Mouse (Mus musculus) megakaryocyte, adult 5-6 weeks (primary cell): ENCODE data around the gene Gpat2. TPM values are rescaled to one million over a fixed set of nuclear protein-coding genes. Genes with fewer than 3 reads are reported as not detected.

ENCODE experiments used
- total RNA-seq, 2 experiments: library from RNA; stranded (forward) in 1 of 2; stranded (reverse) in 1 of 2; fragments of 153-499, 151-499 nt in 1 of 2; fragments of 221-1000, 200-1000 nt in 1 of 2; gene quantifications; 2 replicates each; pipeline versions ENCODE4 v1.2.3 to v1.2.4; 2015 to 2017

The Gpat2 gene
- total RNA-seq, 2 experiments from 2014 or later: not detected

Other genes with a start within 250 kb of the Gpat2 start
- 0.83 and 1.0 TPM in 2 replicates for gene 1810024B03Rik, start 216.9 kb upstream of the Gpat2 start, total RNA-seq (2015)
- gene 1810024B03Rik, start 216.9 kb upstream of the Gpat2 start, total RNA-seq (2017): 0.81 and 1.2 TPM in 2 replicates
- 51.3 and 54.3 TPM in 2 replicates for gene Snrnp200, start 216.8 kb upstream of the Gpat2 start, total RNA-seq (2015)
- gene Snrnp200, start 216.8 kb upstream of the Gpat2 start, total RNA-seq (2017): 124 and 133 TPM in 2 replicates
- gene Ciao1, start 177.4 kb upstream of the Gpat2 start, total RNA-seq (2015): 24.4 and 38.1 TPM in 2 replicates
- 18.8 and 25.6 TPM in 2 replicates for gene Ciao1, start 177.4 kb upstream of the Gpat2 start, total RNA-seq (2017)
- gene Tmem127, start 177.3 kb upstream of the Gpat2 start, total RNA-seq (2015): 23.9 and 24.6 TPM in 2 replicates
- 49.8 and 70.7 TPM in 2 replicates for gene Tmem127, start 177.3 kb upstream of the Gpat2 start, total RNA-seq (2017)
- gene Stard7, start 155.0 kb upstream of the Gpat2 start, total RNA-seq (2015): 38.5 and 42.0 TPM in 2 replicates
- gene Stard7, start 155.0 kb upstream of the Gpat2 start, total RNA-seq (2017): 65.1 and 87.4 TPM in 2 replicates
- 8.6 and 10.9 TPM in 2 replicates for gene Dusp2, start 89.0 kb upstream of the Gpat2 start, total RNA-seq (2015)
- gene Dusp2, start 89.0 kb upstream of the Gpat2 start, total RNA-seq (2017): 10.1 and 10.9 TPM in 2 replicates
- 0.18 TPM in 1 of 2 replicates, not detected in the other for gene Astl, start 86.6 kb upstream of the Gpat2 start, total RNA-seq (2015)
- gene Astl, start 86.6 kb upstream of the Gpat2 start, total RNA-seq (2017): 0.07 TPM in 1 of 2 replicates, not detected in the other
- not detected in 2 replicates for gene Adra2b, start 62.0 kb upstream of the Gpat2 start, total RNA-seq (2015)
- gene Adra2b, start 62.0 kb upstream of the Gpat2 start, total RNA-seq (2017): not detected in 2 replicates
- 9.9 and 16.8 TPM in 2 replicates for gene Fahd2a, start 19.4 kb downstream of the Gpat2 start, total RNA-seq (2015)
- gene Fahd2a, start 19.4 kb downstream of the Gpat2 start, total RNA-seq (2017): 6.4 and 9.7 TPM in 2 replicates
- gene Kcnip3, start 96.9 kb downstream of the Gpat2 start, total RNA-seq (2015): 3.5 and 3.6 TPM in 2 replicates
- gene Kcnip3, start 96.9 kb downstream of the Gpat2 start, total RNA-seq (2017): 0.62 and 2.2 TPM in 2 replicates
- gene Prom2, start 116.3 kb downstream of the Gpat2 start, total RNA-seq (2015): not detected in 2 replicates
- 0.12 TPM in 1 of 2 replicates, not detected in the other for gene Prom2, start 116.3 kb downstream of the Gpat2 start, total RNA-seq (2017)
- gene Zfp661, start 161.9 kb downstream of the Gpat2 start, total RNA-seq (2015): 1.1 TPM in 2 replicates
- 1.1 and 2.1 TPM in 2 replicates for gene Zfp661, start 161.9 kb downstream of the Gpat2 start, total RNA-seq (2017)
- 10.4 and 15.7 TPM in 2 replicates for gene Mrps5, start 162.0 kb downstream of the Gpat2 start, total RNA-seq (2015)
- gene Mrps5, start 162.0 kb downstream of the Gpat2 start, total RNA-seq (2017): 34.3 and 42.3 TPM in 2 replicates
- gene Mal, start 231.5 kb downstream of the Gpat2 start, total RNA-seq (2015): 0.11 TPM in 1 of 2 replicates, not detected in the other
- not detected in 2 replicates for gene Mal, start 231.5 kb downstream of the Gpat2 start, total RNA-seq (2017)